Mouse (Mus musculus) adrenal gland, postnatal 14 days (tissue): ENCODE data around the gene Clint1. TPM values are rescaled to one million over a fixed set of nuclear protein-coding genes. Genes with fewer than 3 reads are reported as not detected.
A peak's percentile ranks its signal among the peaks of the same experiment; 100 is the strongest.

Experiments used
- DNase-seq: peaks from one replicate; pipeline ENCODE4 v3.0.0; 2021; ENCODE audit warnings: mixed read lengths
- microRNA-seq, 2 experiments: library from miRNA; unstranded; fragments of <30 nt; microRNA quantifications; one replicate each; pipeline ENCODE4 v1.2.0; 2021
- total RNA-seq: library from RNA; stranded (reverse); gene quantifications from 2 replicates; pipeline ENCODE4 v1.2.3, GENCODE M21; 2021

The Clint1 gene
- total RNA-seq, 1 experiment from 2014 or later, result 66.5 TPM

DNA sequence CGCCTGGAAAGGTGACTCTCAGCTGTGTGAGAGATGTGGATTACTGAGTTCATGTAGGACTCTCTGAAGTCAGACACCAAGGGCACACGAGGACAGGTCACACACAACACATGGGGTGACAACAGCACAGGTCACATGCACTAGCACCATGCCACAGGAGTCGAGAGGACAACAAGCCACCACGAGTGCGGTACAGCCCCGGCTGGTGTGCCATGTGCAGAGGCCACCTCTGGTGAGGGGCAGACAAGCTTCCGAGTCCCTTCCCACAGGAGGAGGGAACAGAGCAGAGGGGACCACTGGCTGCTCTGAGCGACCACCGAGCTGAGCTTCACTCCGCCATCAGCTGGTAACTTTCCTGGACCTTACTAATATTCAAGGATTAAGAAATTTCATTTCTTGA is 80.9 kb downstream of the Clint1 start:
- DNase-seq, result no peak

DNA sequence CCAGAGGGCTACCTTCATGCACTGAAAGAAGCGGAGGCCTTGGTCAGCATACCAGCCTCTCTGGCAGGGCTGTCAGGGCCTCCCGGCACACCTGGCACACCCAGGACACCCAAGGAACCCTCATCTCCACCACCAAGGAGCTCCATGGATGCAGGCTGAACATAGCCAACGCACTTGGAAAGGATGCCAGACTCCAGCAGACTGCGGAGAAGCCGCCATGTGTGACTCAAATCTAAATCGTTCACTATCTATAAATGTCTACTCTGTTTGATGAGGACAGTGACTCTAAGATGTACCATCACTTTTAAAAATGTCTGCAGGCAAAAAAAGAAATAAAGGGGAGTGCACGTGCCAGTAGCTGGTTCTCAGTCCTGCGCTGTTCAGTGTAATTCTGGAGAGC is 85.6 kb downstream of the Clint1 start:
- DNase-seq, result no peak

DNA sequence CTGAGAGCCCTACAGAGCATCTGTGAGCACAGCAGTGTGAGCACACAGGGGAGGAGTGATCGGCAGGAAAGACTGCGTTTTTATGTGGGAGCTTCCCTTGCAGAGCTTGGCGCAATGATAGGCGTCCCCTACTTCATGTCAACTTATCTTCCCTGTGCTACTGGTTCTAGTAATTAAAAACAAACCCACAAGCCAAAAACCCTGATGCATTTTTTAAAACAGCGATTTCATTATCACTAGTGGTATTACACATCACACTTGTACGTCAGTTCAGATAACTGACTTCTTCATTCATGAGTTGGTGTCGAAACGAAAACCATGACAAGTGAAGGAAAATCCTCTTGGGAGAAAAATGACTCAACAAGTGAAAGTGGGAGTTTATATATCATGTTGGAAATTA is 87.1 kb downstream of the Clint1 start:
- peak; percentile 3 for DNase-seq

DNA sequence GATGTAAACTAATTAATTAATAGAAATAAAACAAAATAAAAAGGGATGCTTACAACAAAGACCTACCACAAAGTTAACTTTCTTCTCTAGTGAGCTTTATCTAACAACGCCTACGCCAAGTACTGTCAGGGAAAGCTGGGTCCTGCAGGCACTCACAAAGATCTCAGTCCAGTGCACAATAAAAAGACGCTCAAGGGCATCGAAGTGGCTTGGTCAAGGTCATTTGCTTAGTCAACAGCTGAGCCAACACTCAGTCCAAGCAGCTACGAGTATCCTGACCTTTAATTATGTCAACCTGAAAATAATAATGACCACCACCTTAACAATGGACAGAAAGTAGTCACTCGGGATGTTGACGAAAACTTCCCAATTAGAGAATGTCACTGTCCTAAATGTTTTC is 90.4 kb downstream of the Clint1 start:
- peak; percentile 49 for DNase-seq

DNA sequence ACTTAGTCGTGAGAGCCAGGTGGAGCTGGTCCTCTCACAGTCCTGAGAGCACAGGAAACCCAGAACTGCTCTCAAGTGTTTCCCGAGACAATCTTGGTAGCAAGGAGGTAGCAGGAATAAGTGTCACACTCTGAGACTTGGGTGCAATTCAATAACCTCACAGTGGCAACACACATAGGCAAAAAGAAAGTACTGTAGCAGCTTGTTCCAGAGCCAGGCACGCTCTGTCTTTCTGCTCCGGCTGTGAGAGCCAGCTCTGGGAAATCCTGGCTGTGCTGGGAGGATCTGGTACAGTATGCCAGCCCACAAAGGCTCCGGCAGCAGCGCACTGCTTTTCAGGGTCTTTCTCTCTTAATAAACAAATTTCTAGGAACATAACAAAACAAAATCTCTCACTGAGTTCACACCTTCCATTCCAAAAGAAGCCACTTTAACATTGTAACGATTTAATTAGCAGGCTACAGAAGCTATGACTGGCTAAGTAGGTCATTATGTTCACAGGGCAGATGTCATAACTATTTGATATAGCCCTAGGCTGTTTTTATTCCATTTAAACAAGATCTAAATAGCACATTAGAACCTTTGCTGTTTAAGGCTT is 91.4 kb downstream of the Clint1 start:
- DNase-seq, result peak; percentile 51

DNA sequence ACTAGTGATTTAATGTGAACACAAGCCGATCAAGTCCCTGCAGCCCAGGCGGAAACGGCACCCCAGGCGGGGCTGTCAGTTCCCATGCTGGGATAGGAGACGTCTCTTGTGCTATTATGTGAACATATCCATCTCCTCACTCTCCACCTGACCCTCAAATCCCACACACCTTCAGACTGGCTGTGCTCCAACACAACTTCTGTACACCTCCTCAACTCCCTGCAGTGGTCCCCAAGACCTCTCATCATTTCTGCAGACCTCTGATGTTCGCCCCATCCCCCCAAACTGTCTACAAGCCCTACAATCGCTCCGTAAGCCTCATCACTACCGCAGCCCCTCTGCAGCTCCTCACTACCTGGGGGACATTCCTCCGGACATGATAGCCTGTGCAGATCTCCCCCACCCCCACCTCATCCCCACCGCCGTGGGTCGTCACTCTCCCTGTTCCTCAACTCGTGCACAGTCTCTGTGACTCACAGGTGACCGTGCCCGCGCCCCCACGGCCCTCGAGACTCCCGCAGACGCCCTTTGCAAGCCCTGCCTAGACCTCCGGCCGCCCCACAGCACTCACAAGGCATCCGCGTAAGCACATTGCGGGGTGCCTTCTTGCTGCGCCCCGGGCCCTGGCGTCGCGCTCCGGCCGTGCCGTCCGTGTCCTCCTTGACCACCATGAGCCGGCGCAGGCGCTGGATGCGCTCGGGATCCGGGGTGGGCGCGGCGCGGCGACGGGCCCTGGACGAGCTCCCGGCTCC is 92.2 kb downstream of the Clint1 start:
- peak; percentile 61 for DNase-seq

DNA sequence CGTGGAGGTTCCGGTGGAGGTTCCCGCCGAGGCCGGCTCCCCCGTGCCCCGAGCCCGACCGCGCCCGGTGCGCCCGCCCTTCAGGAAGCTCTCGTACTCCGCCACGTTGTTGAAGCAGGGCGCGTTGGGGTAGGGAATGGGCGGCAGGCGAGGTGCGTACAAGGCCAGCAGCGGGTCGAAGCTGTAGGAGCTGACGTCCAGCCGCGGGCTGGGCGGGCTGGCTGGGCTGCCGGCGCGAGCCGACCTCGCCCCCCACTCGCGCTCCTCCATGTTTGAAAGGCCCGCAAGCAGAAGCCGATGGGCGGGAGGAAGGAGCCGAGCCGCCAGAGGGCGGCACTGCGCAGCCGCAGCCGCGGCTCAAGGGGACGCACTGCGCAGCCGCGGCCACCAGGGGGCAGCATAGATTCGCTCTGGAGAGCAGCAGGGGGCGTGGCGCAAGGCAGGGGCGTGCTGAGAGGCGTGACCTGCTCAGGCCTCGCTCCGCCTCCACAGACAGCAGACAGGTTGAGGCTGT is 92.8 kb downstream of the Clint1 start, which contains the start of gene Lsm11:
Lsm11 (minus strand) TSS at position 293 of the 514 bp plus-strand sequence.
- peak; percentile 99 for DNase-seq

DNA sequence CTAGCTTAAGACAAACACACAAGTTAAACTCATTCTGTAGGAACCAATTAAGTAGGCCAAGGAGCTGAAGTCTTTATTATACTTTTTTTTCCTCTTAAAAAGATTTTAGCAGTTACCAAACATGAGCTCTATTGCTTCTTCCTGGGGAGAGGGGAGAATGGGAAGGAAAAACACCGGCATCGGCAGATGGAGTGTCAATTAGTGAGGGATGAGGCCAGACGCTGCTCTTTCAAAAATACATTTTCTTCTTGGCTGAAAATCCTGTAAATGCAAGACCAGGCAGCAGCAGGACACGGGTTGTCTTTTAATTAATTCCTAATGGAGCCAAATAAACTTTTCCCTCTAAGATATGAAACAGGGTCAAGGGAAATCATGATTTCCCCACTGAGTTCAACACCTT is 94.9 kb downstream of the Clint1 start:
- no peak for DNase-seq

DNA sequence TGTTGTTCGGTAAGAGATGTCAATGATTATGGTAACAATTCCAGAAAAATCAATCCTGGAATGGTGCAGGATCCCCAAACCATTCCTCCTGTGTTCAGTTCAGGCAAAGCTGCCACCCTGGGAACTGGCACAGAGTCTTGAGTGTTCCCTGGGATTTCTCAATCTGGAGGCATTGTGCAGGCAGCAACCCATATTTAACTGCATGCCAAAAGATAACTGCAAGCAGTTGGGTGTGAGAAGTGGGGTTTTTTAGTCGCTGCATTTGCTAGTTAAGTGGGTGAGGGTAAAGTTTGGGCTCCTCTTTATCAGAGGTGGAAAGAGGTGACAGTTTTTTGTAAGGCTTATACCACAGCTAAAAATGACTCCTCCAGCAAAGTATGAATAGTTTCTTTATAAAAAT is 95.6 kb downstream of the Clint1 start:
- peak; percentile 21 for DNase-seq

DNA sequence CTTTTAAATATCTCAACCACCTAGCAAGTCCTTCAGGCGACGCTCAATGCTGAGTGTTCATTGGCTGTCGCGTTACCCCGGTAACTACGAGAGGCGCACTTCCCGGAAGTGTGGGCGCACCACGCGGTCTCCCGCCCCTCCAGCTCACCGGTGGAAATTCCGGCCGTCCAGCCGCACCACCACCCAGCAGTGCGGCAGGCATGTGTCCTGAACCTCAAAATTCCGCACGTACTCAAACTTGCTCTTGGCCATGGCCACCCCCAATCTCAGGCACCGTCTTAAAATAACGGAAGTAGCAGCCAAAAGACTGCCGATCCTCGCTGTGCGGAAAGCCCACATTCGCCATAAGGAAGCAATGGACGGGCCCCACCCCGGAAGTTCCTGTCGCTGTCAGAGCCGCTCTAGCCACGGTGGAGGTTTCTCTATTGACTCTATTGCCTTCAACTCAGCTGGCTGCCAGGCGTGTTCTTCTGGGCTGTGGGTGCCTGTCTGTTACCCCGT is 103.3 kb downstream of the Clint1 start, which contains the start of gene Thg1l:
Thg1l (minus strand) TSS at position 368 of the 501 bp plus-strand sequence.
- peak; percentile 94 for DNase-seq

DNA sequence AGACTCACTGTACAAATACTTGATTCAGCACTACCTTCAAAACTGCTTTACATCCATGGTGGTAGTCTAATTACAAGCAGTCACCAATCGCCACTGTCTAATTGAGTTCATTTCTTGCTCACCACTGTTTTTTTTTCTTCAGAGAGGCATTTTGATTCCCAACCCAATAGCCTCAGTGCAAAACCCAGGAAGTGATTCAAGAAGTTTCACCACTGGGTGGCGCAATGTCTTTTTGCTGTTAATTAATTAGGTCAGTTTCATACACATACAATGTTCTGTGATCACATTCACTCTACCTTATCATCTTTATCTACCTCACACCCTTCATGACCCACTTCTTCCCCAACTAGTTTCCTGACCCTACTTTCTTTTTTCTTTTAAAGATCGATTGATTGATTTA is 107.7 kb downstream of the Clint1 start:
- DNase-seq, result peak; percentile 43

DNA sequence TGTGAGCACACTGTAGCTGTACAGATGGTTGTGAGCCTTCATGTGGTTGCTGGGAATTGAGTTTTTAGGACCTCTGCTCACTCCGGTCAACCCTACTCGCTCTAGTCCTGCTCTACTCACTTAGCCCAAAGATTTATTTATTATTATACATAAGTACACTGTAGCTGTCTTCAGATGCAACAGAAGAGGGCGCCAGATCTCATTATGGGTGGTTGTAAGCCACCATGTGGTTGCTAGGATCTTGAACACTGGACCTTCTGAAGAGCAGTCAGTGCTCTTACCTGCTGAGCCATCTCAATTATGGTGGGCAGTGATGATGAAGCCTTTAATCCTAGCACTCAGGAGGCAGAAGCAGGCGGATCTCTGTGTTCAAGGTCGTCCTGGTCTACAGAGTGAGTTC is 108.2 kb downstream of the Clint1 start:
- DNase-seq, result peak; percentile 15

Small RNA genes within 50 kb of the gene (microRNA-seq; reads per million reads assigned to microRNA genes)
- gene Gm22751, result 0 reads per million in 2 experiments

Other genes starting within 250 kb of the Clint1 start
- 12.5 and 14.2 TPM in 2 replicates for gene Lsm11, start 92.9 kb downstream of the Clint1 start, total RNA-seq
- 15.3 and 19.1 TPM in 2 replicates for gene Thg1l, start 103.4 kb downstream of the Clint1 start, total RNA-seq
- 0.26 and 0.45 TPM in 2 replicates for gene Sox30, start 128.3 kb downstream of the Clint1 start, total RNA-seq
- gene Gm12166, start 200.3 kb downstream of the Clint1 start, total RNA-seq, result 0.86 and 4.1 TPM in 2 replicates
- gene Adam19, start 203.9 kb downstream of the Clint1 start, total RNA-seq, result 10.7 and 13.2 TPM in 2 replicates